Mouse (Mus musculus): ENCODE results near the gene Psg29. TPM values are rescaled to one million over a fixed set of nuclear protein-coding genes. Genes with fewer than 3 reads are reported as not detected.

The Psg29 gene
- not detected in 2 replicates for total RNA-seq (2017)

GRCm38 (mm10) chr7:17203177-17203576 is at the start of gene Psg29:
TSS of gene Psg29 (plus strand) at chr7:17203477.
- ATAC-seq (replicated peaks in 1 of 2; ENCODE audit: insufficient read depth in 1 of 2, low FRiP score in 2 of 2, low TSS enrichment in 1 of 2, low read depth in 1 of 2, poor library complexity in 2 of 2, severe bottlenecking in 2 of 2): no peak

GRCm38 (mm10) chr7:17155634-17156033 is 47.6 kb upstream of the Psg29 start:
- peak; percentile 46 to 60; a peak in 2 of 4 replicates for ATAC-seq (replicated peaks in 1 of 2; ENCODE audit: insufficient read depth in 1 of 2, low FRiP score in 2 of 2, low TSS enrichment in 1 of 2, low read depth in 1 of 2, poor library complexity in 2 of 2, severe bottlenecking in 2 of 2)

GRCm38 (mm10) chr7:17156885-17157677 is 46.2 kb upstream of the Psg29 start:
- ATAC-seq (replicated peaks in 1 of 2; ENCODE audit: insufficient read depth in 1 of 2, low FRiP score in 2 of 2, low TSS enrichment in 1 of 2, low read depth in 1 of 2, poor library complexity in 2 of 2, severe bottlenecking in 2 of 2): no peak

- ATAC-seq (replicated peaks in 1 of 2; ENCODE audit: insufficient read depth in 1 of 2, low FRiP score in 2 of 2, low TSS enrichment in 1 of 2, low read depth in 1 of 2, poor library complexity in 2 of 2, severe bottlenecking in 2 of 2): no peak
These were observed 44.3 kb upstream of the Psg29 start for GRCm38 (mm10) chr7:17159011-17159410.

DNA sequence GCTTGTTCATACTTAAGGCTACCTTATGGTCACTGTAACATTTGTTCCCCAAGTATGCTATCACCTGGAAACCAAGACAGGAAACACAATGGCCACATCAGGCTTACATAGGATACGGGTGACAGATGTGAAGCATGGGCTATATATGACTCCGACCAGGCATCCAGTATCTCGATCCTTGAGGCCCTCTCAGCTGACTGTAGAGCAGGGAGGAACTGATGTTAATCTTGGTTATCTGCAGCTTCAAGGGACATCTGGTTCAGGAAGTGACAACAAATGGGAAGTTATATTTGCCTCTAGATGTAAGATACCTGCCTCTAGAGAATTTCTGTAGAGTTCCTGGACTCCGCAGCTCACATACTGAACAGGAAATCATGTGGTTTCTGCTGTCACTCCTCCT is 31.4 kb upstream of the Psg29 start:
- no peak for ATAC-seq (replicated peaks in 1 of 2; ENCODE audit: insufficient read depth in 1 of 2, low FRiP score in 2 of 2, low TSS enrichment in 1 of 2, low read depth in 1 of 2, poor library complexity in 2 of 2, severe bottlenecking in 2 of 2)

GRCm38 (mm10) chr7:17205530-17206184 is 2.4 kb downstream of the Psg29 start:
- ATAC-seq (replicated peaks in 1 of 2; ENCODE audit: insufficient read depth in 1 of 2, low FRiP score in 2 of 2, low TSS enrichment in 1 of 2, low read depth in 1 of 2, poor library complexity in 2 of 2, severe bottlenecking in 2 of 2): no peak

Other genes with a start within 250 kb of the Psg29 start
- not detected in 2 replicates for gene Pnmal1, start 243.8 kb upstream of the Psg29 start, total RNA-seq (2017)
- 0.99 and 1.6 TPM in 2 replicates for gene Gm42372, start 220.4 kb upstream of the Psg29 start, total RNA-seq (2017)
- gene Ccdc8, start 210.8 kb upstream of the Psg29 start, total RNA-seq (2017): 12.1 and 13.4 TPM in 2 replicates
- gene Ppp5c, start 175.6 kb upstream of the Psg29 start, total RNA-seq (2017): 80.2 and 111 TPM in 2 replicates
- gene Hif3a, start 141.1 kb upstream of the Psg29 start, total RNA-seq (2017): 1.0 and 6.9 TPM in 2 replicates
- 0.20 and 0.88 TPM in 2 replicates for gene Psg16, start 129.4 kb upstream of the Psg29 start, total RNA-seq (2017)
- not detected in 2 replicates for gene Ceacam3, start 53.2 kb upstream of the Psg29 start, total RNA-seq (2017)